Mouse (Mus musculus) gastrocnemius, adult 8-10 months (tissue): ENCODE results near the gene Sh3gl2. TPM values are rescaled to one million over a fixed set of nuclear protein-coding genes. Genes with fewer than 3 reads are reported as not detected.

Source experiments
- DNase-seq, 2 experiments: peaks; one replicate each; pipeline ENCODE4 v3.0.0; 2022; ENCODE audit warnings: low spot score in 2 of 2
- total RNA-seq, 4 experiments: library from RNA; stranded (reverse); gene quantifications; 2 replicates each; pipeline ENCODE4 v1.2.4; 2022

The Sh3gl2 gene
- total RNA-seq, 4 experiments from 2014 or later = 0.56 to 0.83 (median 0.60) TPM

DNA sequence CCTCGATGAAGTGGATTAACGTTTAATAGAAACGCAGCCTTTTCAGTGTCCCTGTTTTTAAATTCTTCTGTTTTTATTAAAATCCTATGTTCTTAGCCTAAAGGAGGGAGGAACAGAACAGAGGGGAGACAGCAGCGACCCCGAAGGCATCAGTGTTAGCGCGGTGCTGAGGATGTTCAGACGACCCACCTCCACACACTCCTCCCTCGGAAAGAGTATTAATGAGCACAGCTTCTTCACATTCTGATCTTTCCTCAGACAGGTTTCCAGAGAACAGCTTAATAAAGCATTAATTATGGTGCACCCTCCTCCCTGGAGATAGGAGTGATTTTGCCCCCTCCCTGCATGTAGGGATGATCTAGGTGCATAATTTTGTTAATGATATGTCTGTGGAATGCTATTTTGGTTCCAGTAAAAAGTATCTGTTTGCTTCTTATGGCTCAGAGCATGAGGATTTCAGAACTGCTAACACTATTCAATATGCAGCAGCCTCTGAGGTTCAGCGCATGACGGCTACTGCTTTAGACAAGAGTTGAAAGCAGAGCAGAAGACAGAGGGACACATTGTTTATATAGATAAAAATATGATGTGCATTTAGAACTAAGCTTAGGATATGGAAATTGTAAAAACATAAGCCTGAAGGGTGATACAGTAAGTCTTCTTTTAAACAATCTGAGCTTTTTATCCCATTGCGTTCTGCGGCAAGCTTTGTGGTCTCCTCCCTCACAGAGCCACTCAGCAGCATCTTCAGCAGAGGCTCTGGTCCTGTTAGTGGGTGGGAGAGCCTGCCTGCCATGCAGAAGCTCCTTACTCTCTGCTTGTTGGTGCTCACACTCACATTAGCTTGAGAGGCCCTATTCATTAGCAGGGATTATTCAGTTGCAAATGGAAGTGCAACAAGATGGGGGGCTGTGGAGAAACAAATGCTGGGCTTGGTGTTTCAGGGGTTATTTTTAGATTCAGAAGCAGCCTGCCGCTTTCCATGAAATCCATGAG lies 27.8 kb downstream of the Sh3gl2 start:
- DNase-seq = no peak

DNA sequence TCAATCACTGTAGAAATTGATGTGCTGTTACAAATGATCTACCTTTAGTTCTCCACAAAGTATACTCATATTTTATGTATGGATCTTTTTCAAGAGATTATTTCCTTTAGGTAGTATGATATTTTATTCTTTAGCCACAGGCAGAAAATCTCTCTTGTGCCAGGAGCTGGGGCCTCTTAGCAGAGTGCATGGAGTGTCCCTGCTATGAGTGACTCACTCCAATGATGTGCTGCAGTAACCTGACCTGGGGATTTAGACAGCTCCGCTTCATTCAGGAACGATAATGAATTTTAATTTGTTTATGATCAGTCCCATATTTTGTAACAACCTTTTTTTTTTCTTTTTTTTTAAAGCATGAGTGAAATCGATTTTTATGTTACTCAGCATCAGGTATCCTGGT lies 36.7 kb downstream of the Sh3gl2 start:
- no peak for DNase-seq

DNA sequence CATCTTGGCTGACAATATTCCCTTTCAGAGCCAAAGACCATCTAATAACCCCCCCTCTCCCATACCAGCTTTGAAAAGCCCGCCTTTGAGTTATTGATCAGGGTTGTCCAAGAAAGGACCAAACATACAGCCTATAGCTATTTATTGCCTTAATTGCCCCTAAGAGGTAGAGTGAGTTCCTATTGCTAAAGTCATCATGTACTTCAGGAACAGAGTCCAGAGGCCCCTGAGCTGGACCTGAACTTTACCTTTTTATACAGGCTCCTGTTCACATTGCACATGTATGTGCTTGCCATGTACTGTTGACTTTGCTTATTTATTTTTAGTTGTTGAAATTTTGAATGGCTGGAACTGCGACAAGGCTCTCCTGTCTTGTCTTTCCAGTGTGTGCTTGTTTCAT lies 37.6 kb downstream of the Sh3gl2 start:
- DNase-seq = no peak

DNA sequence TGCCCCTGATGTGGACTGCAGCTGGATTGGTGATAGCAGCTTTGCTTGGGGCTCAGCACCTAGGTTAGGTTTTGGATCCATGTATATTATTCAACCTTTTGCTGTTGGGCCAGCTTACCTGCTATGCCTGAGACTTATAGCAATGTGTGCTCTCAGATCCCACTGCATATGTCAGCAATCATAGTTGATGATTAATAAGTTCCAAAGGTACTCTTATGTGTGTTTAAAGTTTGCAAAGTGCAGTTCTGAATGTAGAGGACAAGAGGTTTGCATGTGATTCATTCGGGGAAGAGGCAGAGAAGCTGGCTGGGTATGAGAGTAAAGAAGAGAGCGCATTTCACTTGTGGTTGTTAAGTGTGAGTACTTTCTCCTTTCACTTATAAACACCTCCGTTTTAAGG lies 43.7 kb downstream of the Sh3gl2 start:
- DNase-seq = no peak

DNA sequence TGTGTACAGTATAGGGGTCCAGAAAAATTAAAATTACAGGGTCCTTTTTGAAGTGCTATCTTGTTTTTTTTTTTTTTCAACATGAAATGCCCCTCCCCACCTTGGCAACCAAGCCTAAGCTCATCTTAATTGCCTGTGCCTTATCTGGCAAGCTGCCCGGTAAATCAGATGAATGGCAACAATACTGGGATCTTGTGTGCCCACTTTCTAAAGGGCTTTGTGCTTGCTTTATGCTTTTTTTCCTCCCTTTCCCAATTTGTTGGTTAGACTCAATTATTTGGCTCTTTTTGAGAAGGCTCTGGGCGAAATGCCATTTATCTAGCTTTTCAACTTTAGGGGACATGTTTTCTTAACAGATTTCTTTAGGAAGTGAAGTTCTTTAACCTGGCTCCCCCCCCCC lies 45.3 kb downstream of the Sh3gl2 start:
- DNase-seq = no peak

- DNase-seq = no peak
Observed at GRCm38 (mm10) chr4:85250786-85251185, 45.9 kb downstream of the Sh3gl2 start.

- DNase-seq = no peak
Observed at GRCm38 (mm10) chr4:85255771-85256389, 51.0 kb downstream of the Sh3gl2 start.

DNA sequence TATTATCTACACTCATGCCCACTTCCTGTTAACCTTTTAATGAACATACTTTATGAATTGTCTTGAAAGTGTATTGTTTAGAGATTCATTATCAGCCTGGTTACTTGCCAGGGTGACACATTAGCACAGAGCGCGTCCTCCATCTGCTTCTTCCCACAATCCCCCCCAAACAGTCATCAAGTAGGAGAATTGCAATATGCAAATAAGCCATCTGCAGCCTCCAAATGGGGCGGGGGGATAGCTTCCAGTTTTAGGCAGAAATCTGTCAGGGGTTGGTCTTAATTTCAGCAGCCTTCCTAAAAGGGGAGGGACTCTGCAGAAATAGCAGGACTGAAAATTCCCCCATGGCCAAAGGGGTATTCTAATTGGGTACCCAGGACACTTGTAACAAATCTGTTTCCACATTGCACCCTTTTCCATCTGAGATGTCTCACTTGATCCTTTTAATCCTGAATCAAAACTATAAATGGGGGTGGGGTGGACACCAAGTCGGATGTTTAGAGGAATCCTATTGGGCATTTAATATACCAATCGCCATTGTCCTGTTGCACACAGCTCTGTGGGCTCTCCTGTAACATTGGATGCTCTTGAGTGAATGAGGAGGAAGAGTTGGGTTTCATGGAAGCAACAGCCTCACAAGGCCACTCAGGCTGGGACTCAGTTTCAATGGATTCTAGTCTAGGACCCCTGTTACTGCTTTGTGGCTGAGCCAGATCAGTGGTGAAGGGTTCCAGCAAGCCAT lies 51.7 kb downstream of the Sh3gl2 start:
- no peak for DNase-seq

GRCm38 (mm10) chr4:85257771-85258341 lies 52.9 kb downstream of the Sh3gl2 start:
- DNase-seq = no peak

DNA sequence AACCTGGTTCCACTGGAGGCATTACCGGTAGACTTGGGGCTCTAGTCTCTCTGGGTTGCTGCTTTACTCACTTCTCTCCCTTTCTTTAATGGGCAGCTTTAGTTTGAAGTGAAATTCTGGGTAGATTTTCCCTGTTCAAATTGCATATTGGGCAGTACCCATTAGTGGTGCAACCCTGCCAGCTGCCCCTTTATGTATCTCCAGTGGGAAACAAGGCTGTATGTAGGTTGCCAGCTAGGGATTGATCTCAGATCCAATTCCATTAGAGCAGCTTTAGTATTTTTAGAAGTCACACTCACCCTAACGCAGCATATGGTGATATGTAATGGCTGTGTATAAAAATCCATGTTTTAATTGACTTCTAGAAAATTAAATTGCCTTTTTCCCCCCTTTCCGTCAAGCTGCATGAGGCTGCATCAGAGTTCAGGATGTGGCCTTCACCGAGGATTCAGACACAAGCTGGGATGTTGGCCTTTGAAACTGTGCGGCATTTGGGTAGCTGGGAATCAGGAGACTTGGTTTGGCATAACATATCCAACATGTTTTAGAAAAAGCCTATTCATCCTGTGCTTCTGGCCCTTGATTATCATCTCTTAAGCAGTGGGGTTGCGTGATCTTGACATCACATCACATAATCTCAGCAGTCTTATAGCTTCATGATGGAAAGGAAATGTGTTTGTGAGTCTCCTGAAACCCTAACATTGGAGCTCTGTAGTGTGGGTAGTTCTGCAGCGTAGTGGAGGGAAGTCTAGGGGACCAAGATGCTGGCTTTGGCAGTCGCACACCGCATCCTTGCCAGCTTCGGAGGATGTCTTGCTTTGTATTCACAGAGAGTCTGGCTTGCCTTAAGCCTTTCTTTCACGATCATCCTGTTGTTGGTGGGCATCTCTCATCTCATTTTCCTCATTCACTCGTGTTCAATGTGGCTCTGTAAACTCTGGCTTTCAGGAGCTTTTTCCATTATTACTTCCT lies 56.0 kb downstream of the Sh3gl2 start:
- no peak for DNase-seq

- no peak for DNase-seq
Observed at GRCm38 (mm10) chr4:85262146-85262545, 57.2 kb downstream of the Sh3gl2 start.

DNA sequence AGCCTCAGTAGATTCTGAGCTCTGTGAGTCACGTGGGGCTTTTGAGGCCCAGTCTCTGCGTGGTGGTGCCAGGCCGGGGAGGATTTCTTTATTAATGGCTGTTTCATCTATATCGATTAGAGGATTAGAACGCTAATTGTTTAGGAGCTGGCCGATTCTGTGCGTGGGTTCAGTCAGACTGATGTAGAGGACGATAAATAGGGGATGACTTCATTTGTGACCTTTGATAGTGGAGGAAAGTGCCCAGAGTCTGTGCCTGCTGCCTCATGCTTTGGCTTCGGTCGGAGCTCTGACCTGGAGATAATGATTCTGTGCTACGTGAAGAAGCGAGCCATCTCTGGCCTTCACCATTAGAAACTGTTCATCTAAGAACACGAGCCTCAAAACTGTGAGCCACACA lies 57.7 kb downstream of the Sh3gl2 start:
- no peak for DNase-seq

DNA sequence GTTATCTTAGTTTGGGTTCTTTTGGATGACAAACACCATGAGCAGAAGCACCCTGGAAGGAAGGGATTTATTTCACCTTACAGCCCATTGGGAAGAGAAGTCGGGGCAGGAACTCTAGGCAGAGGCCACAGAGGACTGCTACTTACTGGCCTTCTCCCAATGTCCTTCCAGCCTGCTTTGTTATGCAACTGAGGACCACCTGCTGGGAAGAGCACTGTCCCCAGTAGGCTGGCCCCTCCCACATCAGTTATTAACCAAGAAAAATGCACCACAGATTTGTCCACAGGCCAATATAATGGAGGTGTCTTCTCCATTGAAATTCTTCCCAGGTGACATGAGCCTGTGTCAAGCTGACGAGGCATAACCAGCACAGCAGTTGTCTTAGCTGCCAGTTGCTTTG lies 62.5 kb downstream of the Sh3gl2 start:
- DNase-seq = no peak

- no peak for DNase-seq
Observed at GRCm38 (mm10) chr4:85272877-85273276, 68.0 kb downstream of the Sh3gl2 start.

DNA sequence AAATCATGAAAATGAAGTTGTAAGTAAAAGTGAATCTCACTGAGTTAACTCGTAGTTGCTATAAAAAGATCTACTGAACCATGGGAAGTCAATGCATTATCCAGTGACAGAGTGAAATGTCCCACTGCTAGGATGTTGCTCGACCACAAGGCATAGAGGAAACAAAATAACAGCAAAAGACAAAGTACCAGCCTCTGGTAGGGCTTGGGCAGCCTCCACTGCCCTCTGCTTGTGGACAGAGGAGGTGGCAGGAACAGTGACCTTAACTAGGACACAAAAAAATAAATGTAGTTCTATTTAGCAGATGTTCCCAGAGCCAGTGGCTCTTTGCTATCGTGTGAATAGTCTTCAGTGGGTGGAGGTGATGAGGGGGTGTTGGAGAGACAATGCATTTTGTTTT lies 68.5 kb downstream of the Sh3gl2 start:
- no peak for DNase-seq

DNA sequence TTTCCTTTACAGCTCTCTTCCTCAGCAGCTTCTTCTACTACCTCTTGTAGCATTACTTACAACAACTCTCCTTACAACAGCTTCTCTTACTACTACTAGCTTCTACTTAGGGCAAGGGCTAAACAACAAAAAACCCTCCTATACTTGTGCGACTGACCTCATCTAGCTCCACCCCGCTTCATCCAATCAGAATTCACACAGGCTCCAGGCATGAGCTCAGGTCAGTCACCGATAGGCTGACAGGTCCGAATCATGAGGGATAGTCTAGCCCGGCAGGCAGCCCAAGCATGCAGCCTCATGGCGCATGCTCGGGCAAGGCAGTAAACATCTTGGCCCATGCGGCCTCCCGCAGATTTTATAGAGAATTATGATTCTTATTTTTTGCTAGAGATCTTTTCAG lies 78.2 kb downstream of the Sh3gl2 start:
- no peak for DNase-seq

GRCm38 (mm10) chr4:85289990-85290389 lies 85.1 kb downstream of the Sh3gl2 start:
- DNase-seq = no peak

DNA sequence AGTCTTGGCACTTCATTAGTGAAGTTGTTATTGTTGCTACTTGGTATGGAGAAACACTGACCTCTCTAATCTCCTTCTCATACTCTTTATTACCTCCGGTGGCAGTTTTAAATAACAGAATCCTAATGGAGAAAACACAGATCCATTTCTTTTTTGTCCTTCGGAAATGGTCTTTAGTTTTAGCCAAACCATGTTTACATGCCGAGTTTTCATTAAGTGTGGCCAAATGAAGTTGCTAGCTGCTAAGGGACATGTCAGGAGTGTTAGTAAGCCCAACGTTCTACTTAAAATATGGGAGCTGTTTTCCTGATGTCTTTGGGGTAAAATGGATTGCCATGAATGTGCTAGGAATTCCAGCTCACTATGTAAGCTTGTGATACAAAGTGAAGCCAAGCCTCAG lies 86.4 kb downstream of the Sh3gl2 start:
- no peak for DNase-seq

DNA sequence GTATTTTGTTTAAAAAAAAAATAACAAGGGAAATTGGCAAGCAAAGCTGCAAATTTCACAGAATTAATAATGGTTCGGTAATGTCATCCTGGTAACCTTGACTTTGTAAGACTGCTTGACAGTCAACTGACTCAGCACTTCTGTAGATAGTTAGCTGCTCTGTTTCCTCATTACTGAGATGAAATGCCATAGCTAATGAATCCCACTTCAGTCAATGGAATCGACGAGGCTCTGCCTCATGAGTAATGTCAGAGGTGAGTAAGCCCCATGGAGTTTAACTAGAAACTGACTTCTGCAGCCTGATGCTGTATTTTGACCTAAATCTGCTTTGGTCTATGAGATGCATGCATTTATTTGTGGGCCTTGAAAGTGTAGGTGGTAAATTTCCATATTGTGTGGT lies 88.4 kb downstream of the Sh3gl2 start:
- DNase-seq = no peak

DNA sequence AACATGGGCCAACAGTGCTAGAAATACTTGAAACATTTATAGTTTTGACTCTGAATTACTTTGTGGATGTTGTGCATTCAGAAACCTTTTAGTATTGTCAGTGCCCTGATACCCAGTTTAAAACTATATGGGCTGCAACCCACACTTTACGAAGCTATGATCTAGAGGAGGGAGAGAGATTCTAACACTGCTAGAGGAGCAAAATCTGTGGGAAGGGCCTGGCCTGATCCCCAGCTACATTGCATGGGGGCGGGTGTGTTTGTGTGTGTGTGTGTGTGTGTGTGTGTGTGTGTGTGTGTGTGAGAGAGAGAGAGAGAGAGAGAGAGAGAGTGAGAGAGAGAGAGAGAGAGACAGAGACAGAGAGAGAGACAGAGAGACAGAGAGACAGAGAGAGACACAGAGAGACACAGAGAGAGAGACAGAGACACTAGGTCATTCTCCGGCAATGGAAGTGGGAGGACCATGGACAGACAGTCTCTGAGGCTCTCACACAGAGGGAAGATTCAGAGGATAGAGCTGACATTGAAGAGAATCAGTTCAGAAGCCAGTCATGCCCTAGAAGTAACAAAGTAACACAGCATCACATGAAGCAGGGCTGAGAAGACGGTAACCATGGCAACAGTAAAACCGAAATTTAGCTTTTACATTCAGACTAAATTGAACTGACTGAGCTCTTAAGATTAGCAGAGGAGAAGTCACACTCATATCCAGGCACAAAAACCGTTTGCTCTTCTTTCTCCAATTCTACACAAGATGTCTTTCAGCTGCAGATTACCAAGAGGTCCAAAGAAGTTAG lies 95.9 kb downstream of the Sh3gl2 start:
- DNase-seq = no peak
